Mouse (Mus musculus) frontal cortex, postnatal 14 days (tissue): Measurements from ENCODE around the gene Rock2.
"Not testable (repeated sequence)": the region's sequence is repeated elsewhere in the genome, so short reads cannot be mapped to it uniquely, and the experiment has no call there.

Experiments used
- DNase-seq, 2 experiments: peaks; one replicate each; pipeline ENCODE4 v3.0.0; 2022; ENCODE audit warnings: low spot score in 2 of 2

The Rock2 gene

DNA sequence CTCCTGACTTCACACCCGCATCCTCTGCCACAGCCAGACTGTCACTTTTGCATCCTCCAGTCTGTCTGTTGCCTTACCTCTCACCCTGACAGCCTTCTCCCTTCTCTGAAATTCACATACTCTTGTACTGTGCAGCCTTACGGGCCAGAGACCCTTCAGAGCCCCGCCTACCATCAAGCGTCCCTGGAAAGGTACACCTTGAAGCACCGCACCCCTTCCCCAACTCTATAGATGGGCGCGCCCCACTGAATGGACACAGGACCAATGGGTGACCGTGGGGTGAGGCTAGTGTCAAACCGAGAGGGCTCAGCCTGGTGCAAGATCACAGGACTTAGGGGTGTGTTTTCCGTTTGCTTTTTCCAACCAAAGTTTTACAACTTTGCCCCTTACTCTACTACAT lies 104.5 kb downstream of the Rock2 start:
- DNase-seq, result no peak

DNA sequence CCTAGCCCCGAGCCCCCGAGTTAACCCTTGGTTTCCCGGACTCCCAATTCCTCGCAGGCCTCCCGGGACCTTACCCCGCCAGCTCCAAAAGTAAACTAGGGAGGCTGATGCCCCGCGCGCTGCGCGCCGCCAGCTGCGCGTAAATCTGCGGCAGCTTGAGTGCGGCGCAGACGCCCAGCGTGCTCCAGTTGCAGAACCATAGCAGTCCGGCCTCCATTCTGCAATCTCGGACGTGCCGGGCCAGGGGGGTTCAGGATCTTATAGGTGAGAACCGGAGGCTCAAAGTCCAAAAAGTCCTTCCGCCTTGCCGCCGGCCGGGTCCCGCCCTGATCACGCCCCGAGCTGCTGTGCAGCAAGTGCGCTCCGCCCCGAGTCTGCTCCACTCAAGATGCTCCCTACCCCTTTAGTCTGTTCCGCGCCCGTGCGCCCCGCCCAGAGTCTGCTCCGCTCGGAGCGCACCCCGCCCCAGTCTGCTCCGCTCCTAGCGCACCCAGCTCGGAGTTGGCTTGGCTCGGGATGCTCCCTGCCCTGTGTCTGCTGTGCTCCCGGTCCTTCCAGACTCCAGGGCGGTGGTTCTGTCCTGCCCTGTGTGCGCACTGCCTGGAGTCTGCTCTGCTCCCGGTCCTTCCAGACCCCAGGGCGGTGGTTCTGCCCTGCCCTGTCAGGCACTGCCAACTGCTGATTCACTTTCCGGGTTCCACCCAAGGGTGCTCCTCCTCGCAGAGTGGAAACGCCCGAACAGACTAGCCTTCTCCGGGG lies 105.2 kb downstream of the Rock2 start, which contains the start of gene Pqlc3:
TSS of gene Pqlc3 (minus strand) at position 670 of the 759 bp plus-strand sequence.
- DNase-seq, result peak; percentile 49 to 57

DNA sequence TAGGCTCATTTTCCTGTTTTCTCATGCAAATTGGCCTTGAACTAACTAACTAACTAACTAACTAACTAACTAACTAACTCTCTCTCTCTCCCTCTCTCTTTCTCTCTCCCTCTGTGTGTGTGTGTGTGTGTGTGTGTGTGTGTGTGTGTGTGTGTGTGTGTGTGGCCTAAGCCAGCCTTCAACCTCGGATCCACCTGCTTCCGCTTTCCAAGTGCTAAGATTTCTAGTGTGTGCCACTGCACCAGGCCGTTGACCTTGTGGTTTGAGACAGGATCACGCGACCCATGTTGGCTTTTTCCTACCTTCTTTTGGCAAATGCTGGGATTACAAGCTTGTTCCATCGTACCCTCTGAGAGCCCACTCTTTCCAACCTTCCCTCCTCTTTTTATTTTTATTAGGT lies 105.9 kb downstream of the Rock2 start:
- no peak for DNase-seq

DNA sequence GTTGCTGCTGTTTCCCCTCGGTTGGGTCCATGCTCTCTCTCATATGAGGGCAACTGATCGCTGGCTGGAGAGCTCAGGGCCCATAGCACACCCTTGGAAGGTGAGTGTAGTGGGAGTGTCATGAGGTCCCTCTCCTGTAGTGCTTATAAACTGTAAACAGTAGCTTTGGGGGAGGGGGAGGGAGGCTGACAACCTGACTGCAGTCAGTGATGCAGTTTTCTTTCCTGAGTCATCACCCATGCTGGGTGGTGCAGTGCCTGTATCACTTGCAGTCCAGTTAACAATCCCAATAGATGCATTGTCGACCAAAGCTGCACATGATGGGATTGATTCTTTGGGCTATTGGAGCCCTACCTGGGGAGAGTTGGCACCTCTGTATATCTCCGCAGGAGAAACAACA lies 106.5 kb downstream of the Rock2 start:
- DNase-seq, result no peak

DNA sequence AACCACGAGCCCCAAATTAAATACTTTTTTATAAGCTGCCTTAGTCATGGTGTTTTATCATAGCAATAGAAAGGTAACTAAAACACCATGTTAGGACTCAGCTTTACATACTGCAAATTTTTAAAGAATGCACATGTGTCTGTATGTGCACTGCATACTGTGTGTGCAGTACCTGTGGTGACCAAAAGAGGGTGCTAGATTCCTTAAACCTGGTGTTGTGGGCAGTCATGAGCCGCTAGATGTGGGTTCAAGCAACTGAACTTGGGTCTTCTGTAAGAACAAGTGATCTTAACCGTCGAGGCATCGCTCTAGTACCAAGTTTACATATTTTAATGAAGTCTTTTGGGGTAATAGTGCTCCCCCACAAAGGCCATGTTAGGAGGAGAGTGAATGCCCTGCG lies 114.8 kb downstream of the Rock2 start:
- no peak for DNase-seq

DNA sequence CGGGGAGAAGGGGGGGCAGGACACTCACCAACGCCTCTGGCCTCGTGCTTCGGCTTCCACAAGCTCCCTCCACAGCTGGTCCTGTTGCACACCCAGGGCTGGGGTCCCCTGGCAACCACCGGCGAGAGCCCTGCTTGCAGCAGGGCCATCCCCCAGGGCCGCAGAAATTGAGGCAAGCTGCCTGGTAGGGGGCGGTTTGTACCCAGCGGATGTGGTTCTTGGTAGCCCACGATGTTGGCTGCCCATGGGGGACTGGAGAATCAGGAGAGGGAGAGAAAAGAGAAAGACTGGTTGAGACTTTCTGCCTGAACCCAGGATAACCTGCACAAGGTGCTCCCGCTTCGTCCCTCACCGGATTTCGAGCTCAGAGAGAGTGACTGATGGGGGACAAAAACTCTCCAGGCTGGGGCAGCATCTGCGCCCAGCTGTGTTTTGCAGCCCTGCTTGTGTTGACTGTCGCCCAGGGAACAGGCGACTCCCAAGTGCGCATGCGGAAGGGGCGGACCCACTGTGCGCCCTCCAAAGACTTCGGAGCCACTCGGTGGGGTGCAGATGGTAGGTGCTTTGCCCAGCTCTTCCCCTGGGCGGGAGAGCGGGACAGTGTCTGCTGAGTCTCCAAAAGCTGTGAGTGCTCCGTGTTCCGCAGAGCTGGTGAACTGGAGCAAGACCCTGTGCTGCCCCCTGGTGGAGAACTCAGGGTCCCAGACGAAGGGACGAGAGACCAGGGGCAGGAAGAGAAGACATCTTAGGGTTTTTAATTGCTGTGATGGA lies 116.6 kb downstream of the Rock2 start, which contains the start of gene 2410004P03Rik:
TSS of gene 2410004P03Rik (minus strand) at position 628 of the 771 bp plus-strand sequence.
- DNase-seq, result peak in 1 of 2 experiments; percentile 55

DNA sequence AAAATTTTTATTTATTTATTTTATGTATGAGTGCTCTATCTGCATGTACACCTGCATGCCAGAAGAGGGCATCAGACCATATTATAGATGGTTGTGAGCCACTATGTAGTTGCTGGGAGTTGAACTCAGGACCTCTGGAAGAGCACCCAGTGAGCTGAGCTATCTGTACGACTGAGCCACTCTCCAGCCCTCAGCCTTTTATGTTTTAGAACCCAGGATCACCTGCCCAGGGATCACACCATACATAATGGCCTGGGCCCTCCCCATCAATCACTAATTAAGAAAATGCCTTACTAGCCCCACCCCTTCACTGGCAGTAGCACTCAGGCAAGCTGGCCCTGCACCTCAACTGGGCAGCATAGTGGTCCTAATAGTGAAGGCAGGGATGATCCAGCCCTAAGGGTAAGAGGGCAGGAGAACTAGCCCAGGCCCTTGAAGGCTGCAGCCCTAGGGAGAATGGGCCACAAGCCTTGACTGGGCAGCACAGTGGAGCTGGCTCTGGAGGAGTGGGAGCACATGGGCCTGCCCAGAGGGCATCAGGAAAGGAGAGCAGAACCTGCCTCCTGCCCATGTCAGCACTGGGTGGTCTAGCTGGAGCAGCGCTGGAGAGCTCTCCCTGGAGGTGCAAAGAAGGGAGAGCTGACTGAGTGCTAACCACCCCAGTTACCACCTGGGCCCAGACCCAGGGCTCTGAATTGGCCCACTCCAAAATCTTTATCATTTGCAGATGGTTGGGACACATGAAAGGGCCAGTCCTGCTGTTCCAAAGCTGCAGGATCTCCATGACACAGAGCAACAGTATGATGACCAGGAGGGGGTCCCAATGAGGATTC lies 117.6 kb downstream of the Rock2 start:
- no peak for DNase-seq

DNA sequence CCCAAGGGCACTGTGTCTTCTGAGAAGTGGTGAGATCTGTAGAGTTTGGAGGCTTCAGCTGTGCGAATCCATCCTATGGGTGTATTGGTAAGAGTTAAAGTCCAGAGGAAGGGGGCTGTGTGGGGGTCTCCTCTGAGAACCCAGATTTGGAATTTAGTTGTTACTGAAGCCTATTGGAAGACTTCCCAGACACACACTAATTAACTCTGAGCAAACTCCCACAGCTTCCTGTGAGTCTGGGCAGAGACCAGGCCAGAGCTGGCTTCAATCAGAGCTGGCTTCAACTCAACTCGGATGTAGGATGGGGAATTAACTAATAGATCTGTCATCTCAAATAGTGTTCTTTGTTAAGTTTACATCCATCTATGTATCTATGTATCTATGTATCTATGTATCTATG lies 121.0 kb downstream of the Rock2 start:
- no peak for DNase-seq

DNA sequence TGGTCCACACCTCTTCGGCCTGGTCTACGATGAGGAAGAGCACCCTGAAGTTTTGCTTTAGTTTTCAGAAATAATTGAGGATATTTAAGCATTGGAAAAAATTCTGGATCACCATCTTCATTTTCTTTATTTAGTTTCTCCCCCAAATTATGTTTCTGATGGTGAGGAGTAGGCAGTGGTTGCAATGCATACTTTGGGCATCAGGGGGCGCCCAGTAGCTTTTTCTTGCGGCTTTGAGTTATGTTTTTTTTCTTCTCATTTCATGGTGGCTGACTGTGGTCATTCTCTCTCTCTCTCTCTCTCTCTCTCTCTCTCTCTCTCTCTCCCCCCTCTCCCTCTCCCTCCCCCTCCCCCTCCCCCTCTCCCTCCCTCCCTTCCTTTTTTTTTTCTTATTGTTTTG lies 123.8 kb downstream of the Rock2 start:
- peak in 1 of 2 experiments; percentile 70 for DNase-seq

DNA sequence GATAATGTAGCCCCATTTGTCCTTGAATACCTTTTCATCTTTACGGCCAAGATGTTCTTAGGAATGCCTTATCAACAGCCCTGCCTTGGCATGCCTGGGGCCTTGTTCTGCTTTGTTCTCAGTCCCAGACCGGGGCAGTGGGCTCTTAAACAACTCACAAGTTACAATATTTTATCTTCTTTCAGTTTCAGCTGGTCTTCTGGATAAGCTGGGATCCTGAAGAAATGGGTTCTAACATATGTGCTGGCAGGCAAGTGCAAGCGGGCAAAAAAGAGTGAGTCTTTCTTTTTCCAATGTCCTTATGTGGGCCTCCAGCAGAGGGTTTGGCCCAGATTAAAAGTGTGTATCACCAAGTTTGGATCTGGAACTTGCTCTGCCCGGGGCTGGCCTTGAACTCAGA lies 126.4 kb downstream of the Rock2 start:
- not testable (repeated sequence) for DNase-seq

DNA sequence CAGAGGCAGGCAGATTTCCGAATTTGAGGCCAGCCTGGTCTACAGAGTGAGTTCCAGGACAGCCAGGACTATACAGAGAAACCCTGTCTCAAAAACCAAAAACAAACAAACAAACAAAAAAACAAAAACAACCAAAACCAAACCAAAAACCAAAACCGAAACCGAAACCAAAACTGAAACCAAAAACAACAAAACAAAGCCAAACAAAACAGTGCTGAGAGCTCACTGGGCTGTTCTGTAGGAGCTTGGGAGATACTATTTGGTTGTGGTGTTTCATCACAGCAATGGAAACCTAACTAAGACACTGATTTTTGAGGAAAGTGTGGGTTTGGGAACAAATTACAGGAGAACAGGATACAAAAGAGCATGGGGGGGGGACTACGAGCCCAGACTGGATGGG lies 127.5 kb downstream of the Rock2 start:
- DNase-seq, result no peak

DNA sequence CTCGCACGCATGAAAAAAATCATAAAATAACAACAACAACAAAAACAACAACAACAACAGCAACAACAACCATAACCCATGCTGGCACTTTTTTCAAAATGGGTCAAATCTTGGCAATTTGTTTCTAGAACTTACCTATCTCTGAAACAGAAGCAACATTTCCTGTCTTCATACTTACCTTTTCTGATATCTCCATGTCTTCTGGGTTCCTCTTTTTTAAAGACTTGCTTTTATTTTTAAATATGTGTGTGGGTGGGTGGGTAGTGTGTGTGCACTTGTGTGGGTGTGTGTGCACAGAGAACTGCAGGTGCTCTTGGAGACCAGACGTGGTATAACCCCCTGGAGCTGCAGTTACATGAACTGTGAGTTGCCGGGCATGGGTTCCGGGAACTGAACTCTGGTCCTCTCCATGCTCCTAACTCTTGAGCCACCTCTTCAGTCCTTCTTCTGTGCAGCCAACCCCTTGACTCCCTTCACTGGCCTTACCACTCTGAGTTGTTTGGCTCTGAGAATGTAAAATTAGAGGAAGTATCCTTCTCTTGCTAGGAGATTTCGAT lies 129.9 kb downstream of the Rock2 start:
- DNase-seq, result no peak

DNA sequence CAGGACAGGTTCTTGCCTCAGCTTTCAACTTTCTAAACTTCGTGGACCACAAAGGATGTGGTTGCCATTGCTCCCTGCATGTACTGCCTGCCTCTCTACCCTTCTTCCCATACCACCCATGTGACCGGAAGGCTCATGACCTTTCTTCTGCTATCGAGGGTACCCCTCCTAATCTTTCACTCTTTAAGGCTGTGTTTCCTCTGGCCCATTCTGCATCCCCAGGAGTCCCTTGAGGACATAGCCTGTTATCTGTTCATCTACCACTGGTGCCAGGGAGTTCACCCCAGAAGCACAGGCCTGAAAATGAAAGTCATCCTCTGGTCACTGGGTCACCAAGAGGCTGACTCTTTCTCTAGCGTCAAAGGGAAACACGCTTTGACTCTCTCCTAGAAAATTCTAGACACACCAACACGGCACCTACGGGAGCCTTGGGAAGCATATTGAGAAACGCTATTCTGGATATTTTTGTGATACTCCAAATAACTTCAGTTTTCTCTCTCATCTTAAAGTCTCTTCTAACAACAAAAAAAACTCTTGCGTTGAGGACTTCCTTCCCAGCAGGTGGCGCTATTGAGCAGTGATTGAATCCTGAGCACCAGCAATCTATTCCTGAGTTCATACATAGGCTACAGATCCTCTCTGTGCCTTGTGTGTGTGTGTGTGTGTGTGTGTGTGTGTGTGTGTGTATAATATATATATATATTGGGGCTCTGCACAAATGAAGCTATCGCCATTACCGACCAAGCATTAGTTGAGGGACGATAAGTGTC lies 138.2 kb downstream of the Rock2 start:
- peak; percentile 62 to 79 for DNase-seq

DNA sequence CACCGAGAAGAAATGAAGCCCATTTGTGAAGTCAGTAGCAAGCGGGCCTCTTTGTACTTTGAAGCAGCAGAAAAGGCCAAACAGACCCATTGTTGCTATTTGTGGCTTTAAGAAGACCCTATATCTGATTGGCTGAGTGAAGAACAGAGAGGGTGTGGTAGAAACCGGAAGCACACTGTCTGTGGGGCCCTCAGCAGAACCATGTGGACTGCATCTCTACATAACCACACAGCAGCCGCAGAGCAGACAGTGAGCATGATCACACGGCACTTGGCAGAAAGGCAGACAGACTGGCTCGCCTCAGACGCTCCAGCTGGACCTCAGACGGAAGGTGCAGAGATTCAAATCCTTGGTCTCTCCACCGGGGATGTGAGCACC lies 138.8 kb downstream of the Rock2 start:
- no peak for DNase-seq

DNA sequence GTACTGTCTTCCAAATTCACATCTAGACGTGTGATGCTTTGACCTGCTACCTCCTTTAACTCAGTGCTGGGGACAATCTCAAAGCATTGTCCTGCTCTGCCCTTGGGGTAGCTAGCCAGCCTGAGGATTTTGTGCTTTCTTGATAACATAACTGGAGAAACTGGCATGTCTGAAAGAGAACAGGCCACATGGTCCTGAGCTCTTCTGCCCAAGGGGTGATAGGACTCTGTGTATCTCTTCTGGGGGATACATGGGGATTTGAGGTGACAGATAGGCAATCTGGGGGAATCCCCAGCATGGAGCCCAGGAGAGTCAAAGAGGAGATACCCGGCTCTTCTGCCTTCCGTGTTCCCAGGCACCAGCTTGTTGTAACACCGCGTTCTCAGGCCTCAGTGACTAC lies 140.0 kb downstream of the Rock2 start:
- no peak for DNase-seq

DNA sequence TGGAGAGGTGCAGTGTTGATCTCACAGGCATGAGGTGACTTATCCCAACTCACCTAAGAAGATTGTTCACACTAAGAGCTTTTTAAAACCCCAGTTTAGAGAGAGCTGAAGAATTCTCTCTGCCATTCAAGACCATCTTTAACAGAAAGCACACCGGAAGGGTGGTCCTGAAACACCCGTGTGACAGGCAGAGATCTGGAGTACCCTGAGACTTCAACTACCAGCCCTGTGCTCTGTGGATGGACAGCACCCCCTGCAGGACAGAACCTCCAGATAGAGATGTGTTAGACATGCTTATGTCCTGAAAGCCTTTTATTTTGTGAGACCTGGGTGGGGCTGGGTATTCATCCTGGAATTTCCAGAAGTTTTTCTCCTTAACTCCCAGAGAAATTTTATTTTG lies 140.4 kb downstream of the Rock2 start:
- DNase-seq, result no peak

DNA sequence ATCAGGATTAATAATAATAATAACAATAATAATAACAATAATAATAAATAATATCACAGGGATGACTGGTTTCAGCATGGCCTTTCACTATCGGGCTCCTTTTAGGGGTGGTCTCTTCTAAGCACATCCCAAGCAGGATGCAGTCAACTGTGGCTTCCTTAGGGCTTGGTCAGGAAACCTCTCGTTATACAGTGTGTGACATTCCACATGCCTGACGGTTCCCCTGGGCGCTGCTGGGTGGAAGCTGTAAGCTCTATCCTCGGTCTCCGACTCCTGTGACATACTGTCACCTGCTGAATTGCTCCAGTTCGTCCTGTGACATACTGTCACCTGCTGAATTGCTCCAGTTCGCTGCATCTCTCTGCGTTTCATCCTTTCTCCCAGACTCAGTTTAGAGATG lies 141.8 kb downstream of the Rock2 start:
- no peak for DNase-seq

DNA sequence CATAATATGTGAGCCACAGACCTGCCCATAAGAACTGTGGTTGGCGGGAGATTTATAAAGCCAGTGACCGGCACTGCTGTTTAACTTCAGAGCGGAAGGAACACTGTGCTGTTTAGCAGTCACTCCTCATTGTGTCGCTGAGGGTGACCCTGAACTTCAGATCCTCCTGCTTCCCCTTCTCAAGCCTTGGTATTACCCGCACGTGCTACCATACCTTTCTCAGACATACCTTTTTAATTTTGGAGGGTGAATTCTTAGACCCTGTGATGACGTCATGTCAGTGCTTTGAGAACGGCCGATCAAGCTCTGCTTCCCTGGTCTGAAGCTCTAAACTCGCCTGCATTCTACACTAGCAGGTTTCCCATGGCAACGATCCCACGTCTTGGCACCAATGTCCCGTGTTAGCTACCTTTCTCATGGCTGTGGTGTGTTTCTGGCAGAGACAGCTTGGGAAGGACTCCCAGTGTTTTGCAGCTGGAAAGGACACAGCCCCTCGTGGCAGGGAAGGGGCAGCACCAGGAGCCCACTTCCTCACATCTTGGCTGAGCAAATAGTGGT lies 142.4 kb downstream of the Rock2 start:
- peak; percentile 36 to 40 for DNase-seq
